Mouse (Mus musculus) olfactory bulb, adult 2 months (tissue): ENCODE results near the gene Slc23a3.

Experiments used
- CTCF ChIP-seq: fragments of 200-500 bp; IDR thresholded peaks from 2 replicates; pipeline ENCODE4 v1.5.1; 2012; ENCODE audit warnings: low read depth, mild to moderate bottlenecking, low read length, moderate library complexity; ENCODE audit not compliant: insufficient read depth
- POLR2A ChIP-seq: fragments of 200-500 bp; IDR thresholded peaks from 2 replicates; pipeline ENCODE4 v1.6.1; 2012; ENCODE audit warnings: mild to moderate bottlenecking, low read depth, low read length, moderate library complexity; ENCODE audit not compliant: insufficient read depth

DNA sequence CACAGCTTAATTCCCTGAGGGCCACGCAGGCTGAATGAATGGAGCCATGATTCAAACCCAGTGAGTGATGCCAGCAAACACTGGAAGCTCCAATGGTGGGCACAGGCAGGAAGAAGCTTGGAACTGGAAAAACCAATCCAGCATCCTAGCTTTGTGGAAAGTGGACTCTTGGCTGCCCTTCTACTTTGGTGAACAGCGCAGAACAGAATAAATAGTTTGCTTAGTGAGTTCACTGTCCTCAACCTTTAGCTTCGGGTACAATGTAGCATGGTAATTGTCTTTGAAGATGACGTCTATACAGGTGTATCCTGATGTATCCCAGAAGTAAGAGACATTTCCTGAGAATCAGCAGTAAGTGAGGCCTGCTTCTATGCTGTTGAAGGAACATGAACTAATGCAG lies 15.0 kb upstream of the Slc23a3 start:
- TF ChIP-seq CTCF (no peak), POLR2A (no peak)
